Mouse (Mus musculus) layer of hippocampus, adult 9-10 months (tissue): ENCODE data around the gene Sult4a1.
"Not testable (repeated sequence)": the region's sequence is repeated elsewhere in the genome, so short reads cannot be mapped to it uniquely, and the experiment has no call there.

ENCODE experiments used
- DNase-seq: peaks from one replicate; pipeline ENCODE4 v3.0.0; 2022; ENCODE audit warnings: low spot score

Sult4a1 gene

GRCm38 (mm10) chr15:84105105-84105923, at the start of gene Sult4a1:
Gene Sult4a1, minus strand, starts transcription at chr15:84105754.
- DNase-seq = no peak

DNA sequence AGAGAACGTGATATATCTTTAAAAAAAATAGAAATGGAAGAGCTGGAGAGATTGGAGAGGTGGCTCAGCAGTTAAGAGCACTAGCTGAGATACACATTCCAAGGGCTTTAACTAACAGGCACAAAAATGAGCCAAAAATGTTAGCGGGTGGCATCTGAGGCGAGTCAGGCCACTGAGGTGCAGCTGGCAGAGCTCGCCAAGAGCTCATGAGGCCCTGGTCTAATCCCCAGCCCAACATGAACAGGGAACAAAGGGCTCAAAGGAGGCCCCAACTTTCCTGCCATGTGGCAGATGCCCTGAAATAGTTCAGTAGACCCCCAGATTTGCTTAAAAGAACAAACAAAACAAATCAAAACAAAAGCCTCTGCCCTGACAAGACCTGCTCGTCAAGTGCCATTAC, 35.4 kb upstream of the Sult4a1 start:
- DNase-seq = no peak

DNA sequence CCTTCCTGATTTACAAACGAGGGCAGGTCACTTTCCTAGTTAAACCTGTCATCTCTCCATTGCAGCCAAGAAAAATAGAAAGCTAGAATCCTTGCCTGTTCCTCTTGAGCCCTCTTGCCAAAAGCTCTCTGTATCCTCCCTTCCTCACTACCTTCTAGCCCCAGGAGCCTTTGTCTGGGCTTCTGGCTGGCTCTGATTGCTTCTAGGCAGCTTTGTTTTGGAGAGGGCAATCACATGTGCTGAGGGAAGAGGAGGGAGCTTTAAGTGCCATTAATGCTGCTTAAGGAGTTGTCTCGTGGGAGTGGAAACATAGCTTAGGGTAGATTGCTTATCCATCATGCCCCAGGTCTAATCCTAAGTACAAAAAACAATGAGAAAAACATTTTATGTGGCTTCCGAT, 34.6 kb upstream of the Sult4a1 start:
- DNase-seq = no peak

DNA sequence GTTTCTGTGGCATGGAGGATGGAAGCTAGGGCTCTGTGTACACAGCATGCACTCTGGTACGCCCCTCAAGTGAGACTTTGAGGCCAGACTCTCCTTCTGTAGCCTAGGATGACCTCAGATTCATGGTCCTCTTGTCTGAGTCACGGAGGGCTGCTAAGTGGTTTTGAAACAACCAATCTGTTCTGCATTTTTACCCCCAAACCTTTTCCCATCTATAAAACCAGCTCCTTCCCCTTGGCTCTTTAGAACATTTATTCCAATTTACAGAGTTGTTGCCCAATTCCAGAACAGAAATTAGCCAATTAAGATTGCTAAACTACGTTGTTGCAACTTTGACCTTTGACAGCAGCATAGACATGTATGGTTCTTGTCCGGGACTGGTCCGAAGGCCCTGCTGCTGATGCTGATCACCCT, 34.0 kb upstream of the Sult4a1 start:
- DNase-seq = no peak

DNA sequence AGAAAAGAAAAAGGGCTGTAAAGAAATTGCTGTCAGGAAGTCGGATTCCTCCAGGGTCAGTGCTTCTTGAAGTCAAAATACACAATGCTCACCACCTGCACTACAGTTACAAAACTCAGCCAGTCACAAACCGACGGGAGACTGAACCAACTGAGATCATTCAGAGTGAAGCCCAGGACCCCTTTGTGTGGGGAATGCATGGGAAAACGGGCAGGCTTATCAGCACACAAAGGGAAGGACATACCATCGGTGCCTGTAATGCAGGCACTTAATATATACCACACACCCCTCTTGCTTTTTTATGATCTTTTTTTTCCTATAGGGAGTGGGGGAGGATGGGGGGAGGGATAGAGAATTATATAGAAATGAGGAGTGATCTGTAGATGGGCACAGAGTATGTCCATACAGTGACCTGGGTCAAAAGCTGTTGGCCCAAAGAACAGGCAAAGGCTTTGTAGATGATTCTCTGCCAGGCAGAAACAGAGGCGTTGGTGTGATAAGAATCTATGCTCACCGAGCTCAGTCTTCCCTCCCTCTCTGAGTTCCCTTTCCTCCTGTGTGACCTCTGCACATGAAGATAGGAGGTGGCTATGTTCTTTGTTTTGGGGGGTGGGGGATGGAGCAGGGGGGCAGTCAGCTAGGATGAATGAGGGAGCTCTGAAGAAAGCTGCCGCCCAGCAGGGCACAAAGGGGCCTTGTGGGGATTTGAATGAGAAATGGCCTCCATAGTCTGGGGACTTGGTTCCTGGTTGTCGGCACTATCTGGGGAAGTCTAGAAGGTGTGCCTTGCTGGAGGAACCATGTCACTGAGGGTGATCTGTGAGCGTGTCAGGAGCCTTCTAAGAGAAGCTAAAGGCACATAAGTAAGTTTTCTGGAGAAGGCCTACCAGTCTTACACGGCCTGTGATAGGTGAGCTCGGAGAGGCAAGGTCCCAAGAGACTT, 31.2 kb upstream of the Sult4a1 start:
- DNase-seq = no peak

GRCm38 (mm10) chr15:84135472-84135871, 29.9 kb upstream of the Sult4a1 start:
- no peak for DNase-seq

GRCm38 (mm10) chr15:84133440-84133839, 27.9 kb upstream of the Sult4a1 start:
- DNase-seq = no peak

DNA sequence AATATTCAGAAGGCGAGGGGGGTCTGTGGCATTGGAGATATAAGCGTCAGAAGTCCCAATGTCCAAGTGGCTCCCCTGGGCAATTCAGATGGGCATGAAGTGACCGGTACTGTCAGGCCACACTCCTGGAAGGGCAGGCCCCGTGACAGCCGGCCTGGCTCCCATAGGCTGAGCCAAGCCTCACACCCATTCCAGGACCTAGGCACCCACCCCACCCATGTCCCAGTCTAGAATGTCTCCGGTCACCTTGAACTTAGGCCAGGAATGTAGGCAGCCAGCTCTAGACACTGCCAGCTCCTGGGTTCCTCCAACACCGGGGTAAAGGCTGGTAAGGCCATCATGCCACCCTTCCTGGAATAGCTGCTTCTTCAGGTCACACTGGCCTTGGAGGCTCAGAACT, 26.4 kb upstream of the Sult4a1 start:
- DNase-seq = no peak

DNA sequence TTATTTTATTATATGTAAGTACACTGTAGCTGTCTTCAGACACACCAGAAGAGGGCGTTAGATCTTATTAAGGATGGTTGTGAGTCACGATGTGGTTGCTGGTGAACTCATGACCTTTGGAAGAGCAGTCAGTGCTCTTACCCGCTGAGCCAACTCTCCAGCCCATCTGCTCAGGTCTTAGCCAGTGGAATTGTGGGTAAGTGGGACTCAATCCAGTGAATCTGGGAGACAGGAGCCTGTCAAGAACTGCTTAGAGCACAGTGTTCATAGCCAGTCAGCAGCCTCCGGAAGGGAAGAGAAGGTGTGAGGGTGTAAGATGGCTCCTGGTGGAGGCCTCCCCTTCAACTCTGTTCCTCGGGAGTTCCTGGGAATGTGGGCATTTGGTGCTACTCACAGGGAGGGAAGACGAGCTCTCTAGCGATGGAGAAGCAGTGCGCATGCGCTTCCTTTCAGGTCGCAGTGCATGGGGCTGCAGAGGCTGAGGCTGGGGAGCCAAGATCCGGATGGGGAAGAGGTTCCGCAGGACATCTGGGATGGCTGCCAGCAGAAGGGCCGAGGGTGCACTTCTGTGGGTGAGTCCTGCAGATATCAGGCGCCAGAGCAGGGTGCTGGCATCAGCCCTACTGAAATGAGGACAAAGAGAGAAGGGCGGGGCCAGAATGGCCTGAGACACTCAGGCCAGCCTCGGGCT, 25.7 kb upstream of the Sult4a1 start:
- DNase-seq = no peak

GRCm38 (mm10) chr15:84126871-84127270, 21.3 kb upstream of the Sult4a1 start:
- no peak for DNase-seq

DNA sequence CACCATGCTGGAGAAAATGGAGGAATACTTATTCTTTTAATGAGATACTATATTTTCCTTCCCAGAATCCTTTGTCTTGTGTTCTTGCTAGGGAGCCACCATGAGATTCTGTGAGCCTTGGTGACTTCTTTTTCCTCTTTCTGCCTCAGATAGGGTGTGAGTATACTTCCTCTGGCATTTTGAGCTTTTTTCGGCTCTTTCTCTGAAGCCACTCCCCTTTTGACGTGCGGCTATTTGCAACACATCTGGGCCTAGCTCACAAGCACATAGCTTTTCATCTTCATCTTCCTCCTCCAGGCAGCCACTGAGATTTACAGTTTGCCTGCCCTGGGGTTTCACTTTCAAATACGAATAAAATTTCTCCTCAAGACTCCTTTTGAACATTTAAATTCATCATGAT, 20.9 kb upstream of the Sult4a1 start:
- DNase-seq = no peak

DNA sequence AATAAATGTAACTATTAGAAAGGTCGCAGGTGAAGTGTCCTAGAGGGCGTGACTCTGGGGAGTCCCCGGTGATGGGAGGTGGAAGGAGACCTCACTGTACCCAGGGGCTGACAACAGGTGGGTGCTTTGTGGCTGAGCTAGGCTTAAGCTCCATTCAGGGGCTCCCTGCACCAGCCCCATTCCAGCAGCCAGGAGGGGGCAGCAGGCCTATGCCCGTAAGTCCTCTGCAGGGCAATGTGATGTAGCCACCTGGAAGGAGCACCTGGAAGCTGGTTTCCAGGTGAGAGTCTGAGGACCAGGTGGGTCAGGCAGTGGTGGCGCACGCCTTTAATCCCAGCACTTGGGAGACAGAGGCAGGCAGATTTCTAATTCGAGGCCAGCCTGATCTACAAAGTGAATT, 18.5 kb upstream of the Sult4a1 start:
- no peak for DNase-seq

DNA sequence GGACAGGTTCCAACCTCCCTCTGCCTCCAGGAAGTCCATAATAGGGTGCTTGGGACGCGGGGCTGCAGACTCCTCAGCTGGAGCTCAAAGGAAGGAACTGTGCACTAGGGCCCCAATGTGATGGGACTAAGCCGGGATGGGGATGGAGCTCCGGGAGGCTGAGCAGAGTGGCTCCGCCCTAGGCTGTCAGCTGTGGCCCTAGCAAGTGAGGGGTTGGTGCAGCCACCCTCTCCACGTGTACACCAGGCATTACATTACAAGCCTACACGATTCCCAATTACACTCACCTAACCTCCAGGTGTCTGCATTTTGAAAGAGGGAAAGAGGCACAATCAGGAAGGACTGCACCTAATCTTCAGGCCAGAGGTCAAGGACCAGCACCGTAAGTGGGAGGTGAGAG, 17.5 kb upstream of the Sult4a1 start, which contains the start of gene Pnpla5:
Pnpla5 (minus strand) TSS at position 101 of the 400 bp plus-strand sequence.
- no peak for DNase-seq

GRCm38 (mm10) chr15:84121036-84121435, 15.5 kb upstream of the Sult4a1 start:
- no peak for DNase-seq

GRCm38 (mm10) chr15:84120612-84121011, 15.1 kb upstream of the Sult4a1 start:
- no peak for DNase-seq

GRCm38 (mm10) chr15:84116466-84116865, 10.9 kb upstream of the Sult4a1 start:
- no peak for DNase-seq

DNA sequence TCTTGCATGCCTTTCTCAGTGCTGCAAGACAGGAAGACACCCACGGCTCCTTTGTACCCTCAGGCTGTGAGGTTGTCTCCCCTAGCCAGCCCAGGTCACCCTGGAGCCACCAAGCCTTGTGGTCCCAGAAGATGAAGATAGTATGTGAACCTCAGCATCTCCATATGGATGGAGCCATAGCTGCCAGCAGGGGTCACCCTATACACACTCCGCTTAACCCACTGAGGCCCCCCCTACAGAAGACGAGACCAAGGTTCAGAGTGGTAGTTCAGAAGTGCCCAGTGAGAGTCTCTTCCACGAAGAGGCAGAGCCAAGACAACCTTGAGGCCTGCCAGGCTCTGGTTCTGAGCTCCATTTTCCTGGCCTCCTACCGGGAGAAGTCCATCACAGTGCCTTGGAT, 10.2 kb upstream of the Sult4a1 start:
- no peak for DNase-seq

- DNase-seq = no peak
These were observed 8.3 kb upstream of the Sult4a1 start for GRCm38 (mm10) chr15:84113873-84114272.

DNA sequence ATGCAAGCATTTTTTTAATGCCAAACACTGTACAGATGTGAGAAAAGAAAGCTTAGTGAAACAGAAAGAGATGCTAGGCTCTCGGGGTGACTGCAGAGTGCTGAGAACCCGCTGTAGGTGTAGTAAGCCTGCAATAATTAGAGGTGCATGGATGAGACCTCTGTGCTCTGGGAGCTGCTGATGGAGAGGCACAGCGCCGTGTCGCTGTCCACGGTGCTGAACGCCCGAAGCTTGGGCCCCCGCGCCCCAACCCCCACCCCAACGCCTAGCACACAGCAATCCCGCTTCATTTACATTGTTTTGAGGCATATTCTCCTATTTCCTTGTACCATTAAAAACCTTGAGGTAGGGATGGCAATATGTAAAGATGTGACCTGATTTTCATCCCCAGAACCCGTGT, 3.3 kb upstream of the Sult4a1 start:
- DNase-seq = no peak

GRCm38 (mm10) chr15:84105924-84106500, 458 bp upstream of the Sult4a1 start:
- DNase-seq = no peak

DNA sequence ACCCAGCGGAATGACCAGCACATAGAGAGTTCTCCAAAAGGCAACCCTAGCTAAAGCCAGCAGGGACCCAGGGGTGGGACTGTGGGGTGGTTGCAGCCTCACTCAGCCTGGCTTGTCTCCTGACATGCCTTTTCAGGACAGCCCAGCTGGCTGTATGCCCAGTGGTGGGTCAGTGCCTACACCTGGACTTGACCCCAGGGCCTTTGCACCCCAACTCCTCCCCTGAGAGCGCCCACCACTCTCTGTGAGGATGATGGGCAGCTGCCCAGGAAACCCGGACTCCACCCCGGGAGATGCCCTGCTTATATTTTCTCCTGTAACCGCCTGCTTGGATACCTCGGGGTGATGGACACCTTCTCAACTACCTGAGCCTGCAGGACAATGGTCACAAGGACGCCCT, 928 bp downstream of the Sult4a1 start:
- DNase-seq = no peak

DNA sequence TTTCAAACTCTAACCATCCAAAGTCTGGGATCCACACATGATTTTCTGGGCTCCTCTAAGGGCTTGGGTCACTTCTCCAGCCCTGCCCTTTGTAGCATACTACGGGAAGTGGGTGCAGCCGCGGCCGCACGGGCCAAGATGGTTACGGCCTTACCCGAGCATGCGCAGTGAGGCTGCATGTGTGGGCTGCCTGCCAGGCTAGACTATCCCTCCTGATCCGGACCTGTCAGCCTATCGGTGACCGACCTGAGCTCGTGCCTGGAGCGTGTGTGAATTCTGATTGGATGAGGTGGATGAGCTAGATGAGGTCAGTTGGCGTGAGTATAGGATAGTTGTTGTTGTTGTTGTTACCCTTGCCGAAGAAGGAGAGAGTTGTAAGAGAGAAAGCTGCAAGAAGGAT, 8.0 kb downstream of the Sult4a1 start:
- not testable (repeated sequence) for DNase-seq
